Mouse (Mus musculus) MEL (cell line): ENCODE data around the gene Daam1. TPM values are rescaled to one million over a fixed set of nuclear protein-coding genes. Genes with fewer than 3 reads are reported as not detected.

Experiments
- DNase-seq: peaks from one replicate; pipeline ENCODE4 v3.0.0; 2011; ENCODE audit warnings: low read depth, low spot score
- H3K27ac ChIP-seq: 2 replicates; pipeline ENCODE4 v1.5.1; 2012; ENCODE audit warnings: low read depth, mild to moderate bottlenecking, control low read depth, low read length, moderate library complexity; ENCODE audit not compliant: control insufficient read depth
- H3K27me3 ChIP-seq, 2 experiments: fragments of 150-350 bp in 1 of 2; sonication (generic) in 1 of 2; 2 replicates each; pipeline ENCODE4 v1.6.1; 2012; ENCODE audit warnings: low read length in 2 of 2, mild to moderate bottlenecking in 2 of 2, improper control_type of control experiment in 1 of 2, moderate library complexity in 1 of 2; ENCODE audit not compliant: insufficient read depth in 2 of 2, control insufficient read depth in 1 of 2
- H3K36me3 ChIP-seq, 2 experiments: 2 replicates each; pipeline ENCODE4 v1.6.1; 2012 to 2014; ENCODE audit warnings: low read length in 2 of 2, improper control_type of control experiment in 1 of 2, inconsistent platforms in 1 of 2, mild to moderate bottlenecking in 1 of 2; ENCODE audit not compliant: insufficient read depth in 2 of 2, control insufficient read depth in 1 of 2
- H3K4me1 ChIP-seq, 2 experiments: fragments of 150-350 bp in 1 of 2; sonication (generic) in 1 of 2; 2 replicates each; pipeline ENCODE4 v1.6.1; 2012; ENCODE audit warnings: low read length in 2 of 2, improper control_type of control experiment in 1 of 2, mild to moderate bottlenecking in 1 of 2; ENCODE audit not compliant: insufficient read depth in 2 of 2, control insufficient read depth in 1 of 2
- H3K4me3 ChIP-seq, 2 experiments: fragments of 150-350 bp in 1 of 2; sonication (generic) in 1 of 2; 2 replicates each; pipeline ENCODE4 v1.5.1; 2012; ENCODE audit warnings: low read depth in 2 of 2, low read length in 2 of 2, mild to moderate bottlenecking in 2 of 2, moderate library complexity in 2 of 2, control low read depth in 1 of 2, improper control_type of control experiment in 1 of 2; ENCODE audit not compliant: control insufficient read depth in 1 of 2, insufficient read depth in 1 of 2
- H3K79me2 ChIP-seq: 2 replicates; pipeline ENCODE4 v1.6.1; 2012; ENCODE audit warnings: mild to moderate bottlenecking, low read length, moderate library complexity; ENCODE audit not compliant: control insufficient read depth, poor library complexity, insufficient read depth
- H3K9ac ChIP-seq: 2 replicates; pipeline ENCODE4 v1.6.1; 2012; ENCODE audit warnings: low read depth, mild to moderate bottlenecking, control low read depth, low read length, moderate library complexity; ENCODE audit not compliant: control insufficient read depth, poor library complexity, severe bottlenecking
- H3K9me3 ChIP-seq: fragments of 150-350 bp; sonication (generic); replicated peaks from 2 replicates; pipeline ENCODE4 v1.6.1; 2012; ENCODE audit warnings: mild to moderate bottlenecking, low read length, improper control_type of control experiment, moderate library complexity; ENCODE audit not compliant: insufficient read depth
- BHLHE40 ChIP-seq: IDR thresholded peaks from 2 replicates; pipeline ENCODE4 v1.6.1; 2012; ENCODE audit warnings: low read depth, mild to moderate bottlenecking, inconsistent platforms, low read length, improper control_type of control experiment, borderline replicate concordance
- CHD2 ChIP-seq: IDR thresholded peaks from 2 replicates; pipeline ENCODE4 v1.6.1; 2011; ENCODE audit warnings: low read length, improper control_type of control experiment
- E2F4 ChIP-seq: IDR thresholded peaks from 2 replicates; pipeline ENCODE4 v1.6.1; 2011; ENCODE audit warnings: low read depth, low read length, improper control_type of control experiment, borderline replicate concordance
- ELF1 ChIP-seq: IDR thresholded peaks from 2 replicates; pipeline ENCODE4 v1.6.1; 2014; ENCODE audit warnings: low read depth, mild to moderate bottlenecking, inconsistent platforms, low read length, improper control_type of control experiment, moderate library complexity
- ETS1 ChIP-seq: IDR thresholded peaks from 2 replicates; pipeline ENCODE4 v1.6.1; 2012; ENCODE audit warnings: low read depth, mild to moderate bottlenecking, inconsistent platforms, low read length, improper control_type of control experiment, moderate library complexity
- MAFK ChIP-seq: IDR thresholded peaks from 2 replicates; pipeline ENCODE4 v1.6.1; 2011; ENCODE audit warnings: low read depth, mild to moderate bottlenecking, low read length, improper control_type of control experiment, borderline replicate concordance
- MAX ChIP-seq: IDR thresholded peaks from 2 replicates; pipeline ENCODE4 v1.6.1; 2011; ENCODE audit warnings: low read length, improper control_type of control experiment
- MEF2A ChIP-seq: IDR thresholded peaks from 2 replicates; pipeline ENCODE4 v1.6.1; 2014; ENCODE audit warnings: low read depth, mild to moderate bottlenecking, inconsistent platforms, low read length, improper control_type of control experiment; ENCODE audit not compliant: poor library complexity, insufficient replicate concordance, severe bottlenecking; ENCODE audit errors: extremely low read depth
- MYB ChIP-seq: IDR thresholded peaks from 2 replicates; pipeline ENCODE4 v1.6.1; 2011; ENCODE audit warnings: mild to moderate bottlenecking, low read depth, low read length, improper control_type of control experiment
- MYC ChIP-seq: IDR thresholded peaks from 2 replicates; pipeline ENCODE4 v1.6.1; 2011; ENCODE audit warnings: low read depth, mild to moderate bottlenecking, low read length, improper control_type of control experiment, moderate library complexity
- NRF1 ChIP-seq: IDR thresholded peaks from 2 replicates; pipeline ENCODE4 v1.6.1; 2014; ENCODE audit warnings: low read depth, mild to moderate bottlenecking, inconsistent platforms, low read length, improper control_type of control experiment, moderate library complexity; ENCODE audit not compliant: poor library complexity, insufficient read depth, severe bottlenecking
- POLR2A ChIP-seq, 2 experiments: IDR thresholded peaks; 2 replicates each; pipeline ENCODE4 v1.6.1; 2011 to 2012; ENCODE audit warnings: low read length in 2 of 2, mild to moderate bottlenecking in 2 of 2, control low read depth in 1 of 2, improper control_type of control experiment in 1 of 2, low read depth in 1 of 2, moderate library complexity in 1 of 2; ENCODE audit not compliant: control insufficient read depth in 1 of 2, insufficient read depth in 1 of 2, poor library complexity in 1 of 2
- POLR2AphosphoS5 ChIP-seq: IDR thresholded peaks from 2 replicates; pipeline ENCODE4 v1.6.1; 2012; ENCODE audit warnings: low read depth, borderline replicate concordance, mild to moderate bottlenecking, inconsistent platforms, low read length, moderate library complexity, mixed read lengths
- SMC3 ChIP-seq: IDR thresholded peaks from 2 replicates; pipeline ENCODE4 v1.6.1; 2011; ENCODE audit warnings: low read depth, low read length, improper control_type of control experiment
- TAL1 ChIP-seq: IDR thresholded peaks from 2 replicates; pipeline ENCODE4 v1.6.1; 2012; ENCODE audit warnings: mild to moderate bottlenecking, inconsistent platforms, low read length, moderate library complexity, mixed read lengths
- TBP ChIP-seq: IDR thresholded peaks from 2 replicates; pipeline ENCODE4 v1.8.0; 2011; ENCODE audit warnings: low read depth, low read length, improper control_type of control experiment
- ZC3H11A ChIP-seq: IDR thresholded peaks from 2 replicates; pipeline ENCODE4 v1.6.1; 2012; ENCODE audit warnings: low read depth, mild to moderate bottlenecking, inconsistent platforms, low read length, improper control_type of control experiment
- ZKSCAN1 ChIP-seq: IDR thresholded peaks from 2 replicates; pipeline ENCODE4 v1.6.1; 2012; ENCODE audit warnings: low read depth, mild to moderate bottlenecking, inconsistent platforms, low read length, improper control_type of control experiment, moderate library complexity
- ZMIZ1 ChIP-seq: IDR thresholded peaks from 2 replicates; pipeline ENCODE4 v1.6.1; 2012; ENCODE audit warnings: low read depth, mild to moderate bottlenecking, inconsistent platforms, low read length, improper control_type of control experiment, moderate library complexity
- polyA plus RNA-seq, 2 experiments: library from polyadenylated mRNA; stranded (reverse) in 1 of 2; unstranded in 1 of 2; fragments of >175 nt in 1 of 2; fragments of >200 nt in 1 of 2; gene quantifications; 2 replicates each; pipeline versions ENCODE4 v1.2.1 to v1.2.4; 2012; ENCODE audit warnings: low replicate concordance in 2 of 2, low read depth in 1 of 2; ENCODE audit not compliant: insufficient read length in 2 of 2, insufficient read depth in 1 of 2, missing spikeins in 1 of 2
- total RNA-seq: library from RNA; depleted of rRNA; stranded (reverse); fragments of 300-350 nt; gene quantifications from 2 replicates; pipeline ENCODE4 v1.2.3, GENCODE M21; 2012

Gene Daam1
- total and polyA plus RNA-seq, 3 experiments, result 9.2 to 12.0 TPM; not detected in 1

DNA sequence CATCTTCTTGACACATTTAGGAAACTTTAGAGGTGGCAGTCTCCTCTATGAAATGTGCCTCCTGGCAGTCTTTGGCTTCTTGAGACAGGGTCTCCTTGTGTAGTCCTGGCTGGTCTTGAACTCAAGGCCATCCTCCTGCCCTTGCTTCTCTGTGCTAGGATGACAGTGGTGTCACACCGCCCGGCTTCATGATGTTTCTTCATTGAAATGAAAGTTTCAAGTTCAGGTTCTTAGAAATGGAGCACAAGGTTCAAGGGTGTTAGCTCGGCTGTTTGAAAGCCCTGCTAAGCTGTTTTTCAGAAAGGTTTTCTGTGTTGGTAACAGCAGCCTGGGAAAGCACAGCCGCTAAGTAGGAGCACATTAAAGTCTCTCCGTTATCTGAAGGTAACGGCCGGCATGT is 18.2 kb downstream of the Daam1 start:
- peaks cover 6% of the 10 kb centered on the region; the same call in 1 of the 2 replicates for H3K79me2 ChIP-seq
- TF ChIP-seq POLR2AphosphoS5, result no peak
- no peak for TF ChIP-seq E2F4
- TF ChIP-seq MEF2A, result no peak
- no peak for TF ChIP-seq MYB
- no peak for TF ChIP-seq ZC3H11A
- TF ChIP-seq ELF1, result no peak
- TF ChIP-seq ETS1, result no peak
- TF ChIP-seq NRF1, result no peak
- no peak for TF ChIP-seq MAX
- no peak for TF ChIP-seq POLR2A (IDR thresholded peaks at IDR 0.05; ENCODE audit: control insufficient read depth in 1 of 2, insufficient read depth in 1 of 2, low read depth in 1 of 2, low read length in 2 of 2, poor library complexity in 1 of 2)
- no peak for TF ChIP-seq ZKSCAN1
- TF ChIP-seq CHD2, result no peak
- TF ChIP-seq BHLHE40, result no peak
- TF ChIP-seq TBP, result no peak
- TF ChIP-seq ZMIZ1, result no peak
- TF ChIP-seq TAL1, result no peak
- no peak for TF ChIP-seq MYC
- TF ChIP-seq MAFK, result no peak
- TF ChIP-seq SMC3, result no peak
- TF ChIP-seq, all 39 proteins: peak for 0
- Histone ChIP-seq H3K4me3 (no peak overlapping the region), H3K9me3 (no peaks in the 10 kb centered on the region), H3K9ac (no peak overlapping the region), H3K4me1 (peaks cover 0 to 3% of the 10 kb centered on the region in 2 experiments; a peak in 2 of 4 replicates), H3K36me3 (no peaks in the 10 kb centered on the region; a peak in 1 of 4 replicates), H3K27me3 (no peaks in the 10 kb centered on the region), H3K27ac (no peak overlapping the region)
- DNase-seq, result no peak

DNA sequence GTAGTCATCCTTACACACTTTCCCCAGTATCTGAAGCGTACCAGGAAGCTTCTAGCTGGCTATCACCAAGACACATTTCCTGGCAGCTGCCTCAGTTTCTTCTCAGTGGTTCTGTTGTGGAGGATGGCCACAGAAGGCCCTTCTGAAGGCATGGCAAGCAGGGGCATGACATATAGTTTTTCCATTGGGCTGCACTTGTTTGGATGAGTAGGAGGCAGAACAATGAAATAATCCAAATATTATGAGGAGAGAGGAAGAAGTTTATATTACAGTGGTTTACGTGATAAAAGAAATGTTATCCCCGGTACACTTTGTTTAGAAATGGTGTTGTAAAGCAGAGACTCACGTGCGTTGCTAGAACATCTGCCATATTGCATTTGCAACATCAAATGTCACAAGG is 19.3 kb downstream of the Daam1 start:
- Histone ChIP-seq H3K36me3 (no peaks in the 10 kb centered on the region; a peak in 1 of 4 replicates), H3K27me3 (no peaks in the 10 kb centered on the region), H3K4me1 (peaks cover 0 to 3% of the 10 kb centered on the region in 2 experiments; a peak in 2 of 4 replicates), H3K27ac (no peak overlapping the region), H3K9ac (no peak overlapping the region), H3K9me3 (no peaks in the 10 kb centered on the region), H3K79me2 (peaks cover 6% of the 10 kb centered on the region; the same call in 1 of the 2 replicates), H3K4me3 (no peak overlapping the region)
- no peak for TF ChIP-seq TBP
- no peak for TF ChIP-seq NRF1
- no peak for DNase-seq
